Mouse (Mus musculus): Measurements from ENCODE around the gene Zbtb34. TPM values are rescaled to one million over a fixed set of nuclear protein-coding genes. Genes with fewer than 3 reads are reported as not detected.

The Zbtb34 gene
- polyA plus RNA-seq, 1 experiment from 2014 or later = 2.6 TPM

- 0 out of 2 replicates have a peak, but pooled peaks have one; percentile 2 for ATAC-seq (ENCODE audit: low FRiP score, low TSS enrichment)
- WGBS = 70% methylated on average over 4 of the region's 4 CpGs
- no peak for DNase-seq (ENCODE audit: low spot score)
These were observed 34.8 kb upstream of the Zbtb34 start for GRCm38 (mm10) chr2:33465966-33466365.

DNA sequence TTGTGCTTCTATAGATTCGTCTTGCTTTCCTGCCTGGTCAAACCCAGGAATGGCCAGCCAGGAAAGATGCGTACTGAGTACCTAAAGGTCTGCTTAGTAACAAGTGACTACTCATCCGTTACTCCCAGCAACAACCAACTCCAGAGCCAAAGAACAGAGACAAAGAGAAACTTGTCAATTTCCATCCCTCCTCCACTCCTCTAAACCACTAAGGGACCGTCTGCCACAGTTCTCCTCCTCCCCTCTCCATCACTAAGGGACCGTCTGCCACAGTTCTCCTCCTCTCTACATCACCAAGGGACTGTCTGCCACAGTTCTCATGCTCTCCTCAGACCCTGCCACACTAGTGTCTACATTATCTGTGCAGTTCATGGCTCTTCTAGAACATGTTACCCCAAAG is 34.1 kb upstream of the Zbtb34 start:
- Histone ChIP-seq H3K9ac (ENCODE audit: low read length) (no peak overlapping the region), H3K27ac (replicated peaks) (no peak overlapping the region), H3K4me2 (replicated peaks; ENCODE audit: low read depth) (no peak overlapping the region), H3K4me3 (ENCODE audit: low read depth, low read length) (no peak overlapping the region), H3K36me3 (ENCODE audit: control insufficient read depth, insufficient read depth, low read length) (peaks cover 9% of the 10 kb centered on the region), H3K27me3 (ENCODE audit: control insufficient read depth, insufficient read depth, low read length) (no peaks in the 10 kb centered on the region), H3K9me3 (ENCODE audit: control insufficient read depth, low read length) (no peaks in the 10 kb centered on the region), H3K4me1 (replicated peaks; ENCODE audit: control insufficient read depth, insufficient read depth) (no peaks in the 10 kb centered on the region)
- DNase-seq (ENCODE audit: low spot score) (no peak), ATAC-seq (ENCODE audit: low FRiP score, low TSS enrichment) (no peak)
- WGBS = 79% methylated on average over 5 of the region's 5 CpGs
- no peak for TF ChIP-seq CTCF (IDR thresholded peaks at IDR 0.05; ENCODE audit: low read depth)
- no peak for TF ChIP-seq EP300 (optimal IDR thresholded peaks at IDR 0.05)

More at GRCm38 (mm10) chr2:33465966-33466365, 34.8 kb upstream of the Zbtb34 start:
- peaks cover 9% of the 10 kb centered on the region for H3K36me3 ChIP-seq (ENCODE audit: control insufficient read depth, insufficient read depth, low read length)
- no peak overlapping the region for H3K4me3 ChIP-seq (ENCODE audit: low read depth, low read length)
- TF ChIP-seq CTCF (IDR thresholded peaks at IDR 0.05; ENCODE audit: low read depth) (no peak), EP300 (optimal IDR thresholded peaks at IDR 0.05) (no peak)
- H3K9ac ChIP-seq (ENCODE audit: low read length) = no peak overlapping the region; the same call in 1 of the 2 replicates
- no peaks in the 10 kb centered on the region for H3K27me3 ChIP-seq (ENCODE audit: control insufficient read depth, insufficient read depth, low read length)
- no peaks in the 10 kb centered on the region for H3K4me1 ChIP-seq (replicated peaks; ENCODE audit: control insufficient read depth, insufficient read depth)
- no peak overlapping the region for H3K27ac ChIP-seq (replicated peaks)
- no peaks in the 10 kb centered on the region for H3K9me3 ChIP-seq (ENCODE audit: control insufficient read depth, low read length)
- H3K4me2 ChIP-seq (replicated peaks; ENCODE audit: low read depth) = no peak overlapping the region

GRCm38 (mm10) chr2:33462066-33462465 is 30.9 kb upstream of the Zbtb34 start:
- Histone ChIP-seq H3K27ac (replicated peaks) (no peak overlapping the region), H3K4me3 (ENCODE audit: low read depth, low read length) (no peak overlapping the region), H3K27me3 (ENCODE audit: control insufficient read depth, insufficient read depth, low read length) (no peaks in the 10 kb centered on the region), H3K9ac (ENCODE audit: low read length) (no peak overlapping the region), H3K36me3 (ENCODE audit: control insufficient read depth, insufficient read depth, low read length) (peaks cover 12% of the 10 kb centered on the region), H3K4me1 (replicated peaks; ENCODE audit: control insufficient read depth, insufficient read depth) (no peaks in the 10 kb centered on the region; the same call in 1 of the 2 replicates), H3K9me3 (ENCODE audit: control insufficient read depth, low read length) (no peaks in the 10 kb centered on the region), H3K4me2 (replicated peaks; ENCODE audit: low read depth) (no peak overlapping the region)
- 88% methylated on average over 7 of the region's 7 CpGs for WGBS
- DNase-seq (ENCODE audit: low spot score) (no peak), ATAC-seq (ENCODE audit: low FRiP score, low TSS enrichment) (no peak)
- TF ChIP-seq CTCF (IDR thresholded peaks at IDR 0.05; ENCODE audit: low read depth) (no peak), EP300 (optimal IDR thresholded peaks at IDR 0.05) (no peak)

- 79% methylated on average over 1 of the region's 1 CpGs for WGBS
- Histone ChIP-seq H3K9ac (ENCODE audit: low read length) (no peak overlapping the region), H3K27me3 (ENCODE audit: control insufficient read depth, insufficient read depth, low read length) (no peaks in the 10 kb centered on the region), H3K4me1 (replicated peaks; ENCODE audit: control insufficient read depth, insufficient read depth) (no peaks in the 10 kb centered on the region; the same call in 1 of the 2 replicates), H3K9me3 (ENCODE audit: control insufficient read depth, low read length) (no peaks in the 10 kb centered on the region), H3K4me2 (replicated peaks; ENCODE audit: low read depth) (no peak overlapping the region), H3K4me3 (ENCODE audit: low read depth, low read length) (no peak overlapping the region), H3K27ac (replicated peaks) (no peak overlapping the region), H3K36me3 (ENCODE audit: control insufficient read depth, insufficient read depth, low read length) (peaks cover 13% of the 10 kb centered on the region)
- TF ChIP-seq CTCF (IDR thresholded peaks at IDR 0.05; ENCODE audit: low read depth) (no peak), EP300 (optimal IDR thresholded peaks at IDR 0.05) (no peak)
- DNase-seq (ENCODE audit: low spot score) (no peak), ATAC-seq (ENCODE audit: low FRiP score, low TSS enrichment) (no peak)
These were observed 29.9 kb upstream of the Zbtb34 start for GRCm38 (mm10) chr2:33461066-33461465.

GRCm38 (mm10) chr2:33459660-33460059 is 28.5 kb upstream of the Zbtb34 start:
- Histone ChIP-seq H3K27ac (replicated peaks) (no peak overlapping the region), H3K4me1 (replicated peaks; ENCODE audit: control insufficient read depth, insufficient read depth) (no peaks in the 10 kb centered on the region; the same call in 1 of the 2 replicates), H3K4me3 (ENCODE audit: low read depth, low read length) (no peak overlapping the region), H3K27me3 (ENCODE audit: control insufficient read depth, insufficient read depth, low read length) (no peaks in the 10 kb centered on the region), H3K9me3 (ENCODE audit: control insufficient read depth, low read length) (no peaks in the 10 kb centered on the region), H3K36me3 (ENCODE audit: control insufficient read depth, insufficient read depth, low read length) (peaks cover 14% of the 10 kb centered on the region), H3K4me2 (replicated peaks; ENCODE audit: low read depth) (no peak overlapping the region), H3K9ac (ENCODE audit: low read length) (no peak overlapping the region)
- ATAC-seq (ENCODE audit: low FRiP score, low TSS enrichment) (no peak), DNase-seq (ENCODE audit: low spot score) (no peak)
- WGBS = 83% methylated on average over 4 of the region's 4 CpGs
- no peak for TF ChIP-seq EP300 (optimal IDR thresholded peaks at IDR 0.05)
- no peak for TF ChIP-seq CTCF (IDR thresholded peaks at IDR 0.05; ENCODE audit: low read depth)

DNA sequence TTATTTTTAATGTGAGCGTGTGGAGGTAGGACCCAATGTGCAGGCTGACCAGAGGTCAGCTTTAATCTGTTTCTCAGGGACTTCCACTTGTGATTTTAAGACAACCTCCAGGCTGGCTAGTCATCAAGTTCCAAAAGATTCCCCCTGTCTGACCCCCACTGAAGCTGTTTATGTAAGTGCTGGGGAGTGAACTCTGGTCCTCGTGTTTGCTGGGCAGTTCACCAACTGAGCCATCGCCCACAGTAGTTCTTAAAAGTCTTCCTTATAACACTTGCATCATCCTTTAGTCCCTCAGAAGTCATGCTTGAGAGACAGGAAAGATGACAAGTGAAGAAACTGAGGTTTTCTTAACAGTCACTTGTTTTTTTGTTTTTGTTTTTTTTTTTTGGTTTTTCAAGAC is 25.6 kb upstream of the Zbtb34 start:
- no peaks in the 10 kb centered on the region for H3K9me3 ChIP-seq (ENCODE audit: control insufficient read depth, low read length)
- H3K27ac ChIP-seq (replicated peaks) = no peak overlapping the region
- H3K4me2 ChIP-seq (replicated peaks; ENCODE audit: low read depth) = no peak overlapping the region
- no peaks in the 10 kb centered on the region for H3K27me3 ChIP-seq (ENCODE audit: control insufficient read depth, insufficient read depth, low read length)
- H3K4me3 ChIP-seq (ENCODE audit: low read depth, low read length) = no peak overlapping the region
- H3K36me3 ChIP-seq (ENCODE audit: control insufficient read depth, insufficient read depth, low read length) = peaks cover 21% of the 10 kb centered on the region; the same call in 1 of the 2 replicates
- WGBS = 68% methylated on average over 3 of the region's 3 CpGs
- DNase-seq (ENCODE audit: low spot score) = no peak
- no peaks in the 10 kb centered on the region; the same call in 1 of the 2 replicates for H3K4me1 ChIP-seq (replicated peaks; ENCODE audit: control insufficient read depth, insufficient read depth)
- TF ChIP-seq CTCF (IDR thresholded peaks at IDR 0.05; ENCODE audit: low read depth) (no peak), EP300 (optimal IDR thresholded peaks at IDR 0.05) (no peak)
- ATAC-seq (ENCODE audit: low FRiP score, low TSS enrichment) = no peak
- no peak overlapping the region for H3K9ac ChIP-seq (ENCODE audit: low read length)

All from stomach, postnatal 0 days (tissue).